20 mouse cellular contexts compared by ENCODE assay signal in the genomic region with DNA sequence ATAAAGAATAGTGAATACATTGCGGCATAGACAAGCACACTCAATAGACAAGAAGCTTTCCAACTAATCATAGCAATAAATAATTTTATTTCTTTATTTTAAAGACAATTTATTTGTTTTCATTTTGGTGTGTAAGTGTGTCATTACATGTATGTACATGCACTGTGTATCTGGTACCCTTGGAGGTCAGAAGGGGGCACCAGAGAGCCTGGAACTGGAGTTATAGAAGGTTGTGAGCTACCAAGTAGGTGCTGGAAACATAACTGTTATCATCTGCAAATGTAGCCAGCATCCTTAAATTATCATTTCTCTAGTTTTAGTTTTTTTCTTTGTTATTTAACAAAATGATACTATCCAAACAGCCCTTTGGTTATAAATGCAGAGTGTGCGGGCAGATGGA.
DNase-seq lines count a peak whose midpoint lies in the region; ATAC-seq and TF ChIP-seq lines count a peak whose summit lies in the region.
"Had no signal": no experiment of that assay in that cellular context is flagged by ENCODE, and none has a peak within 500 bp of the region (broad histone marks: within the 10 kb centered on the region; RNA-seq: fewer than 3 reads in every experiment).

No protein-coding gene starts in this region.

- no peaks in the 10 kb centered on the region for H3K36me3 ChIP-seq in liver, embryonic 14.5 days (replicated peaks; ENCODE audit: control insufficient read depth, insufficient read depth, low read depth)
- no peaks in the 10 kb centered on the region for H3K36me3 ChIP-seq in liver, embryonic 11.5 days (ENCODE audit: control insufficient read depth, insufficient read depth, low read length)
- H3K36me3 ChIP-seq in MEL (ENCODE audit: control insufficient read depth in 1 of 2, insufficient read depth in 2 of 2, low read length in 2 of 2) = peaks cover 0 to 2% of the 10 kb centered on the region in 2 experiments; a peak in 2 of 4 replicates
- no peaks in the 10 kb centered on the region for H3K36me3 ChIP-seq in stomach, postnatal 0 days (ENCODE audit: control insufficient read depth, insufficient read depth, low read length)
- H3K36me3 ChIP-seq in forebrain, embryonic 10.5 days (replicated peaks) = no peaks in the 10 kb centered on the region
- H3K36me3 ChIP-seq: embryonic facial prominence, embryonic 10.5 days; heart, embryonic 15.5 days; hindbrain, embryonic 10.5 days; midbrain, embryonic 10.5 days had no signal

- TF ChIP-seq EP300 in liver, embryonic 14.5 days (IDR thresholded peaks at IDR 0.05; ENCODE audit: low read depth) = no peak
- TF ChIP-seq EP300 in MEL (IDR thresholded peaks at IDR 0.05; ENCODE audit: low read depth in 1 of 2, low read length in 2 of 2) = no peak
- TF ChIP-seq EP300 in stomach, postnatal 0 days (optimal IDR thresholded peaks at IDR 0.05) = no peak

- no peaks in the 10 kb centered on the region for H3K79me2 ChIP-seq in MEL (ENCODE audit: control insufficient read depth, insufficient read depth, low read length, poor library complexity)

- TF ChIP-seq POLR2A in MEL (IDR thresholded peaks at IDR 0.05; ENCODE audit: control insufficient read depth in 1 of 2, insufficient read depth in 1 of 2, low read depth in 1 of 2, low read length in 2 of 2, poor library complexity in 1 of 2) = no peak

- no peak overlapping the region for H3K4me3 ChIP-seq in liver, embryonic 14.5 days (ENCODE audit: insufficient read depth in 1 of 2, low read depth in 2 of 2, low read length in 2 of 2)
- no peak overlapping the region for H3K4me3 ChIP-seq in liver, embryonic 11.5 days (ENCODE audit: low read depth, low read length)
- H3K4me3 ChIP-seq in MEL (ENCODE audit: control insufficient read depth in 1 of 2, insufficient read depth in 1 of 2, low read depth in 2 of 2, low read length in 2 of 2) = no peak overlapping the region
- no peak overlapping the region for H3K4me3 ChIP-seq in stomach, postnatal 0 days (ENCODE audit: low read depth, low read length)
- H3K4me3 ChIP-seq in forebrain, embryonic 10.5 days = no peak overlapping the region
- H3K4me3 ChIP-seq: embryonic facial prominence, embryonic 10.5 days; heart, embryonic 15.5 days; hindbrain, embryonic 10.5 days; left cerebral cortex, adult 2 months; midbrain, embryonic 10.5 days had no signal

- H3K9me3 ChIP-seq in liver, embryonic 14.5 days (ENCODE audit: control insufficient read depth, low read length) = no peaks in the 10 kb centered on the region
- no peaks in the 10 kb centered on the region for H3K9me3 ChIP-seq in liver, embryonic 11.5 days (ENCODE audit: control insufficient read depth, low read length)
- no peaks in the 10 kb centered on the region for H3K9me3 ChIP-seq in MEL (replicated peaks; ENCODE audit: insufficient read depth, low read length)
- peaks cover 3% of the 10 kb centered on the region; the same call in 1 of the 2 replicates for H3K9me3 ChIP-seq in stomach, postnatal 0 days (ENCODE audit: control insufficient read depth, low read length)
- H3K9me3 ChIP-seq in forebrain, embryonic 10.5 days = no peaks in the 10 kb centered on the region
- H3K9me3 ChIP-seq: embryonic facial prominence, embryonic 10.5 days; heart, embryonic 15.5 days; hindbrain, embryonic 10.5 days; midbrain, embryonic 10.5 days had no signal

- DNase-seq in CD4-positive, CD25-positive, alpha-beta regulatory T cell, adult 2 months (ENCODE audit: low read depth, low spot score) = peak; percentile 49
- DNase-seq in liver, embryonic 14.5 days (ENCODE audit: low read depth in 3 of 3, low spot score in 3 of 3) = no peak
- DNase-seq in liver, embryonic 11.5 days (ENCODE audit: low spot score) = no peak
- peak; percentile 47 for DNase-seq in MEL (ENCODE audit: low read depth, low spot score)
- DNase-seq in stomach, postnatal 0 days (ENCODE audit: low spot score) = no peak
- DNase-seq in forebrain, embryonic 10.5 days (ENCODE audit: extremely low spot score, low spot score) = no peak
- DNase-seq: adrenal gland, postnatal 25 days; cerebellum, adult 18-20 months; lung, postnatal 36 days; right cerebral cortex, postnatal 4 days had no signal

- H3K4me1 ChIP-seq in liver, embryonic 14.5 days (replicated peaks; ENCODE audit: control insufficient read depth in 2 of 2, insufficient read depth in 2 of 2, low read length in 1 of 2) = peaks cover 20 to 21% of the 10 kb centered on the region in 2 experiments
- peaks cover 9% of the 10 kb centered on the region; the same call in 1 of the 2 replicates for H3K4me1 ChIP-seq in liver, embryonic 11.5 days (replicated peaks; ENCODE audit: control insufficient read depth, insufficient read depth, low read length)
- peaks cover 0 to 9% of the 10 kb centered on the region in 2 experiments; a peak in 2 of 4 replicates for H3K4me1 ChIP-seq in MEL (ENCODE audit: control insufficient read depth in 1 of 2, insufficient read depth in 2 of 2, low read length in 2 of 2)
- no peaks in the 10 kb centered on the region for H3K4me1 ChIP-seq in stomach, postnatal 0 days (replicated peaks; ENCODE audit: control insufficient read depth, insufficient read depth)
- peaks cover 9% of the 10 kb centered on the region; the same call in 1 of the 2 replicates for H3K4me1 ChIP-seq in forebrain, embryonic 10.5 days
- H3K4me1 ChIP-seq: heart, embryonic 15.5 days had no signal

- WGBS in liver, embryonic 14.5 days (ENCODE audit: insufficient replicate concordance) = 91% methylated on average over 2 of the region's 2 CpGs
- 99% methylated on average over 2 of the region's 2 CpGs for WGBS in liver, embryonic 11.5 days
- WGBS in stomach, postnatal 0 days = 98% methylated on average over 2 of the region's 2 CpGs
- 97% methylated on average over 2 of the region's 2 CpGs for WGBS in forebrain, embryonic 10.5 days

- H3K4me2 ChIP-seq in liver, embryonic 14.5 days (ENCODE audit: low read depth) = no peak overlapping the region
- no peak overlapping the region for H3K4me2 ChIP-seq in liver, embryonic 11.5 days
- H3K4me2 ChIP-seq in stomach, postnatal 0 days (replicated peaks; ENCODE audit: low read depth) = no peak overlapping the region
- H3K4me2 ChIP-seq: heart, embryonic 15.5 days had no signal

- peak; percentile 40; the same call in 1 of the 2 replicates for TF ChIP-seq CTCF in liver, embryonic 14.5 days (IDR thresholded peaks at IDR 0.05; ENCODE audit: low read depth)
- peak; percentile 28 to 41 (median 30); a peak in 4 of 6 replicates for TF ChIP-seq CTCF in MEL (IDR thresholded peaks at IDR 0.05 in 2 of 3, conservative IDR thresholded peaks at IDR 0.05 in 1 of 3; ENCODE audit: control insufficient read depth in 1 of 3, insufficient read depth in 1 of 3, low read depth in 2 of 3, low read length in 3 of 3, poor library complexity in 1 of 3, severe bottlenecking in 1 of 3)
- peak; percentile 38 for TF ChIP-seq CTCF in stomach, postnatal 0 days (IDR thresholded peaks at IDR 0.05; ENCODE audit: low read depth)

- no peaks in the 10 kb centered on the region; the same call in 1 of the 2 replicates for H3K27me3 ChIP-seq in liver, embryonic 14.5 days (ENCODE audit: control insufficient read depth, insufficient read depth, low read length)
- H3K27me3 ChIP-seq in liver, embryonic 11.5 days (replicated peaks; ENCODE audit: control insufficient read depth, insufficient read depth, low read length) = no peaks in the 10 kb centered on the region
- H3K27me3 ChIP-seq in MEL (ENCODE audit: control insufficient read depth in 1 of 2, insufficient read depth in 2 of 2, low read length in 2 of 2) = no peaks in the 10 kb centered on the region
- no peaks in the 10 kb centered on the region for H3K27me3 ChIP-seq in stomach, postnatal 0 days (ENCODE audit: control insufficient read depth, insufficient read depth, low read length)
- H3K27me3 ChIP-seq in forebrain, embryonic 10.5 days (ENCODE audit: poor library complexity, severe bottlenecking) = no peaks in the 10 kb centered on the region
- H3K27me3 ChIP-seq: heart, embryonic 15.5 days had no signal

- H3K27ac ChIP-seq in liver, embryonic 14.5 days = no peak overlapping the region
- no peak overlapping the region for H3K27ac ChIP-seq in liver, embryonic 11.5 days (ENCODE audit: low read depth, low read length)
- no peak overlapping the region for H3K27ac ChIP-seq in MEL (ENCODE audit: control insufficient read depth, low read depth, low read length)
- H3K27ac ChIP-seq in stomach, postnatal 0 days (replicated peaks) = no peak overlapping the region
- no peak overlapping the region for H3K27ac ChIP-seq in forebrain, embryonic 10.5 days
- H3K27ac ChIP-seq: embryonic facial prominence, embryonic 10.5 days; heart, embryonic 15.5 days; hindbrain, embryonic 10.5 days; left cerebral cortex, adult 2 months; midbrain, embryonic 10.5 days had no signal

- H3K9ac ChIP-seq in liver, embryonic 14.5 days (replicated peaks) = no peak overlapping the region
- H3K9ac ChIP-seq in liver, embryonic 11.5 days (ENCODE audit: low read depth, low read length) = no peak overlapping the region
- H3K9ac ChIP-seq in MEL (ENCODE audit: control insufficient read depth, low read depth, low read length, poor library complexity, severe bottlenecking) = no peak overlapping the region
- no peak overlapping the region for H3K9ac ChIP-seq in stomach, postnatal 0 days (ENCODE audit: low read length)
- H3K9ac ChIP-seq: heart, embryonic 15.5 days had no signal

- ATAC-seq in CD4-positive, CD25-positive, alpha-beta regulatory T cell, adult 4 months = no peak
- ATAC-seq in liver, embryonic 14.5 days (ENCODE audit: insufficient read depth) = no peak
- ATAC-seq in liver, embryonic 11.5 days (replicated peaks; ENCODE audit: low FRiP score) = no peak
- no peak for ATAC-seq in stomach, postnatal 0 days (ENCODE audit: low FRiP score, low TSS enrichment)
- ATAC-seq in monocyte, adult 5-6 weeks (replicated peaks; ENCODE audit: insufficient number of reproducible peaks, low FRiP score, low TSS enrichment, poor library complexity, severe bottlenecking) = no peak
- ATAC-seq: activated CD4-positive, CD25-positive, alpha-beta regulatory T cell, adult 4 months; forebrain, embryonic 14.5 days; inflammation-experienced regulatory T-cells, adult 6 months had no signal

- peak; percentile 28 for TF ChIP-seq RAD21 in MEL (IDR thresholded peaks at IDR 0.05; ENCODE audit: low read depth, low read length)

TF ChIP-seq in MEL, 35 proteins besides CTCF, POLR2A, EP300 and RAD21:
- TF ChIP-seq ZNF384 (IDR thresholded peaks at IDR 0.05; ENCODE audit: low read depth, low read length) = no peak
- TF ChIP-seq SMC3 (IDR thresholded peaks at IDR 0.05; ENCODE audit: low read depth, low read length) = peak; percentile 41

Comparison
In these comparisons a context has a peak if more than half of its experiments do, and no peak if none do; other contexts are left out.
1. DNase-seq: peak in CD4-positive, CD25-positive, alpha-beta regulatory T cell, adult 2 months (single experiment) and MEL (single experiment); none in liver, embryonic 14.5 days (0 of 3), liver, embryonic 11.5 days (single experiment), stomach, postnatal 0 days (single experiment) and forebrain, embryonic 10.5 days (single experiment).
2. Peak in every context shown above with its lines, with median percentiles within 50 percentile points of each other: CTCF ChIP-seq.